Mouse (Mus musculus) frontal cortex, postnatal 10 days (tissue): Measurements from ENCODE around the gene Cd2bp2.

Source experiments
- DNase-seq, 2 experiments: peaks; one replicate each; pipeline ENCODE4 v3.0.0; 2022; ENCODE audit warnings: low spot score in 2 of 2, mixed read lengths in 1 of 2

Gene Cd2bp2

DNA sequence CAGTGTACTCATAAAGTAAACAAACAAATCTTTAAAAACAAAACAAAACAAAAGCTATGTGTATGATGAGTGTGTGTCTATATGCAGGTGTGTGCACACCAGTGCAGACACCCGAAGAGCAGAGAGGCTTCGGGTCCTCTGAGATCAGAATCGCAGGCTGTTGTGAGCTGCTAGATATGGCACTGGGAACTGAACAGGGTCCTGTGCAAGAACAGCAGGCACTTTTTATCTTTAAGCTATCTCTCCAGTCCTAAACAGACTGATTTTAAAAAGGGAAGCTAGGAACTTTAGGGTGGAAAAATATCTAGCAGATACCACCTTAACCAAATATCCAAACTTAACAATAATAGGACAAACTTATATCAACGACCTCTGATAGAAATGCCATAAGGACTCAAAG is 53.2 kb downstream of the Cd2bp2 start:
- DNase-seq: no peak

DNA sequence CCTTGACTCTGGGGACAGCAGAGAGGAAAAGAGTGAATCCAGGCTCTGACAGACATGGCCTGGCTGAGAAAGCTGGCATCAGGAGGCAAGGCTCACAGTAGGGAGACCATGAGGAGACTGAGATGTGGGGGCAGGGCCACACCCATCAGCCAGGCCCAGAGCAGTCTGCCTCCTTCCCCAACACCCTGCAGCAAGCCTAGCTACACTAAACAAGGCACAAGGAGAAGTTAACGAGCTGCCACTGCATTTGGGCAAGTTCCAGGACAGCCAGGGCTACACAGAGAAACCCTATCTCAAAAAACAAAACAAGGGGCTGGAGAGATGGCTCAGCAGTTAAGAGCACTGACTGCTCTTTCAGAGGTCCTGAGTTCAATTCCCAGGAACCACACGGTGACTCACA is 53.6 kb downstream of the Cd2bp2 start:
- no peak for DNase-seq
